Mouse (Mus musculus) kidney, adult 11 months (tissue): Measurements from ENCODE around the gene St8sia4.

ENCODE experiments used
- DNase-seq: peaks from one replicate; pipeline ENCODE4 v3.0.0; 2022

St8sia4 gene

GRCm38 (mm10) chr1:95667435-95668252, at the start of gene St8sia4:
TSS of gene St8sia4 (minus strand) at chr1:95667571.
- peak; percentile 55 for DNase-seq

GRCm38 (mm10) chr1:95709181-95709580, 41.8 kb upstream of the St8sia4 start:
- DNase-seq, result no peak

- no peak for DNase-seq
Observed at GRCm38 (mm10) chr1:95699903-95700302, 32.5 kb upstream of the St8sia4 start.

GRCm38 (mm10) chr1:95674052-95674451, 6.7 kb upstream of the St8sia4 start:
- no peak for DNase-seq

GRCm38 (mm10) chr1:95668253-95668805, 958 bp upstream of the St8sia4 start:
- no peak for DNase-seq

- DNase-seq, result no peak
Observed at GRCm38 (mm10) chr1:95666541-95667320, 640 bp downstream of the St8sia4 start.

GRCm38 (mm10) chr1:95665951-95666484, 1.4 kb downstream of the St8sia4 start:
- DNase-seq, result no peak

GRCm38 (mm10) chr1:95664969-95665702, 2.2 kb downstream of the St8sia4 start:
- no peak for DNase-seq

GRCm38 (mm10) chr1:95664321-95664825, 3.0 kb downstream of the St8sia4 start:
- DNase-seq, result no peak

- no peak for DNase-seq
Observed at GRCm38 (mm10) chr1:95657051-95657668, 10.2 kb downstream of the St8sia4 start.

GRCm38 (mm10) chr1:95655564-95655963, 11.8 kb downstream of the St8sia4 start:
- DNase-seq, result no peak

- DNase-seq, result no peak
Observed at GRCm38 (mm10) chr1:95653445-95653844, 13.9 kb downstream of the St8sia4 start.

- no peak for DNase-seq
Observed at GRCm38 (mm10) chr1:95644292-95644691, 23.1 kb downstream of the St8sia4 start.

- DNase-seq, result no peak
Observed at GRCm38 (mm10) chr1:95639001-95639400, 28.4 kb downstream of the St8sia4 start.

GRCm38 (mm10) chr1:95624376-95624775, 43.0 kb downstream of the St8sia4 start:
- no peak for DNase-seq

GRCm38 (mm10) chr1:95618647-95619046, 48.7 kb downstream of the St8sia4 start:
- no peak for DNase-seq

- DNase-seq, result no peak
Observed at GRCm38 (mm10) chr1:95618125-95618524, 49.2 kb downstream of the St8sia4 start.

GRCm38 (mm10) chr1:95610017-95610416, 57.4 kb downstream of the St8sia4 start:
- no peak for DNase-seq

- no peak for DNase-seq
Observed at GRCm38 (mm10) chr1:95609045-95609444, 58.3 kb downstream of the St8sia4 start.

GRCm38 (mm10) chr1:95605458-95605857, 61.9 kb downstream of the St8sia4 start:
- DNase-seq, result no peak

GRCm38 (mm10) chr1:95598108-95598507, 69.3 kb downstream of the St8sia4 start:
- no peak for DNase-seq

GRCm38 (mm10) chr1:95596825-95597224, 70.5 kb downstream of the St8sia4 start:
- DNase-seq, result no peak
